Mouse (Mus musculus): ENCODE measurements around the gene Slc22a20.

DNA sequence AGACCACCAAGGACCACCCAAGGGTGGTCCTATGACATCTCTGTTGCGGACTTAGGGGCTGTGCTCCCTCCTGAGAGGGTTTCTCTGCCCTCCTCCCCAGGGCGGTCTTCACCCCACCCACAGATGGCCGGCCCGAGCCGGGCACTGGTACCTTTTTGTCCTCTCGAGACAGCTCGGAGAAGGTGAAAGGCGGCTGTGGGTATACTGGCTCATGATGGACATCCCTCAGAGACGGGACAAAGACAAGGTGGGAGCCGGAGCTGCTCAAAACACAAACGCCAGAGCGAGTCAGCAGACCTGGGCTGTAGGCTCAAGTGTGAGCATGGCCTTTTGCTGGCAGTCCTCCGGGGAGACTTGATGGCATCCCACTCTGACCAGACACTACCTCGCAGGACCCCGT is 42.5 kb downstream of the Slc22a20 start:
- no peak for TF ChIP-seq POLR2A (IDR thresholded peaks at IDR 0.05; ENCODE audit: borderline replicate concordance, extremely low read depth, low read depth, low read length)
- TF ChIP-seq CTCF (IDR thresholded peaks at IDR 0.05; ENCODE audit: insufficient read depth, low read length), result no peak
